In genomic region chr1:100556937-100557336, GRCm38 (mm10) we compare ENCODE assay signal across 8 mouse cellular contexts.
A peak's percentile ranks its signal among the peaks of the same experiment; 100 is the strongest.
DNase-seq lines count a peak whose midpoint lies in the region; ATAC-seq lines count a peak whose summit lies in the region.

No protein-coding gene starts in this region.

- no peak overlapping the region for H3K9ac ChIP-seq in hindbrain, embryonic 11.5 days (ENCODE audit: low read depth, low read length)
- H3K9ac ChIP-seq in hindbrain, embryonic 16.5 days (ENCODE audit: low read depth, low read length), result no peak overlapping the region

- H3K27ac ChIP-seq in hindbrain, embryonic 11.5 days (ENCODE audit: low read depth, low read length), result no peak overlapping the region
- H3K27ac ChIP-seq in hindbrain, embryonic 16.5 days (ENCODE audit: low read depth, low read length), result no peak overlapping the region

- peak; percentile 70 for ATAC-seq in hindbrain, embryonic 11.5 days (ENCODE audit: low FRiP score)
- ATAC-seq in hindbrain, embryonic 16.5 days, result no peak
- no peak for ATAC-seq in monocyte, adult 5-6 weeks (replicated peaks; ENCODE audit: insufficient number of reproducible peaks, low FRiP score, low TSS enrichment, poor library complexity, severe bottlenecking)

- H3K27me3 ChIP-seq in hindbrain, embryonic 11.5 days (ENCODE audit: control insufficient read depth, insufficient read depth, low read length), result no peaks in the 10 kb centered on the region
- no peaks in the 10 kb centered on the region for H3K27me3 ChIP-seq in hindbrain, embryonic 16.5 days (replicated peaks; ENCODE audit: control insufficient read depth, insufficient read depth, low read length)

- WGBS in hindbrain, embryonic 11.5 days, result 36% methylated on average over 2 of the region's 2 CpGs
- whole genome bisulfite sequencing in hindbrain, embryonic 16.5 days, result 36% methylated on average over 2 of the region's 2 CpGs

- no peak overlapping the region for H3K4me2 ChIP-seq in hindbrain, embryonic 11.5 days (replicated peaks; ENCODE audit: low read depth, low read length)
- H3K4me2 ChIP-seq in hindbrain, embryonic 16.5 days (ENCODE audit: low read length), result no peak overlapping the region

- H3K36me3 ChIP-seq in hindbrain, embryonic 11.5 days (ENCODE audit: control insufficient read depth, insufficient read depth, low read length), result no peaks in the 10 kb centered on the region
- no peaks in the 10 kb centered on the region for H3K36me3 ChIP-seq in hindbrain, embryonic 16.5 days (ENCODE audit: control insufficient read depth, insufficient read depth, low read length)

- H3K4me1 ChIP-seq in hindbrain, embryonic 11.5 days (replicated peaks; ENCODE audit: control insufficient read depth, insufficient read depth, low read length), result no peaks in the 10 kb centered on the region
- no peaks in the 10 kb centered on the region for H3K4me1 ChIP-seq in hindbrain, embryonic 16.5 days (ENCODE audit: control insufficient read depth, insufficient read depth, low read depth, low read length)

- no peaks in the 10 kb centered on the region for H3K9me3 ChIP-seq in hindbrain, embryonic 11.5 days (ENCODE audit: control insufficient read depth, low read length)
- no peaks in the 10 kb centered on the region for H3K9me3 ChIP-seq in hindbrain, embryonic 16.5 days (ENCODE audit: control insufficient read depth, low read length)

- H3K4me3 ChIP-seq in hindbrain, embryonic 11.5 days (ENCODE audit: low read depth, low read length), result no peak overlapping the region
- H3K4me3 ChIP-seq in hindbrain, embryonic 16.5 days (ENCODE audit: low read length), result no peak overlapping the region

- DNase-seq in hindbrain, embryonic 11.5 days (ENCODE audit: low spot score), result peak; percentile 51
- DNase-seq in 416B (ENCODE audit: low read depth), result peak; percentile 34
- peak; percentile 61 for DNase-seq in brain, adult 2 months (ENCODE audit: low read depth, low spot score)
- DNase-seq in kidney, postnatal 4 days, result peak; percentile 61 to 64
- peak; percentile 3 to 8 for DNase-seq in right cerebral cortex, postnatal 36 days (ENCODE audit: low spot score in 2 of 2)
- DNase-seq in gastrocnemius, postnatal 36 days, result no peak

- intact Hi-C loops in gastrocnemius, postnatal 36 days (cut with DNase I), result no loop called here

Comparison
In these comparisons a context has a peak if more than half of its experiments do, and no peak if none do; other contexts are left out.
1. DNase-seq: peak in hindbrain, embryonic 11.5 days (single experiment), 416B (single experiment), brain, adult 2 months (single experiment), kidney, postnatal 4 days (2 of 2) and right cerebral cortex, postnatal 36 days (2 of 2); none in gastrocnemius, postnatal 36 days (0 of 2).